Mouse (Mus musculus) neural tube, embryonic 12.5 days (tissue): Measurements from ENCODE around the gene Uxs1. TPM values are rescaled to one million over a fixed set of nuclear protein-coding genes. Genes with fewer than 3 reads are reported as not detected.

Experiments
- ATAC-seq: fragments of 200-750 bp; cut with Nextera tagmentation; 2 replicates; pipeline ENCODE4 v1.8.0; 2017; ENCODE audit warnings: low read depth, mild to moderate bottlenecking, moderate TSS enrichment, moderate library complexity; ENCODE audit not compliant: low FRiP score
- H3K27ac ChIP-seq: fragments of 300-500 bp; sonication (generic); 2 replicates; pipeline ENCODE4 v1.5.1; 2016
- H3K27me3 ChIP-seq: fragments of 300-500 bp; sonication (generic); replicated peaks from 2 replicates; pipeline ENCODE4 v1.6.1; 2016; ENCODE audit warnings: mild to moderate bottlenecking
- H3K36me3 ChIP-seq: fragments of 300-500 bp; sonication (generic); 2 replicates; pipeline ENCODE4 v1.6.1; 2016; ENCODE audit warnings: mild to moderate bottlenecking
- H3K4me1 ChIP-seq: fragments of 300-500 bp; sonication (generic); 2 replicates; pipeline ENCODE4 v1.6.1; 2016
- H3K4me2 ChIP-seq: fragments of 300-500 bp; sonication (generic); replicated peaks from 2 replicates; pipeline ENCODE4 v1.6.1; 2016; ENCODE audit warnings: mild to moderate bottlenecking
- H3K4me3 ChIP-seq: fragments of 300-500 bp; sonication (generic); 2 replicates; pipeline ENCODE4 v1.5.1; 2016
- H3K9ac ChIP-seq: fragments of 300-500 bp; sonication (generic); 2 replicates; pipeline ENCODE4 v1.6.1; 2016; ENCODE audit warnings: mild to moderate bottlenecking
- H3K9me3 ChIP-seq: fragments of 300-500 bp; sonication (generic); 2 replicates; pipeline ENCODE4 v1.6.1; 2016; ENCODE audit warnings: mild to moderate bottlenecking
- WGBS: fragments of 180-500 bp; shearing (Covaris S2); methylation state at CpG from one replicate; pipeline ENCODE4 v1.1.7; 2016; 5-methylcytosine and 5-hydroxymethylcytosine counted together
- polyA plus RNA-seq: library from polyadenylated mRNA; unstranded; fragments of >200 nt; fragmentation: Nextera tagmentation; extraction: Ambion mirVana; gene quantifications from 2 replicates; pipeline ENCODE4 v1.2.1, GENCODE M21; 2016

Uxs1 gene
- polyA plus RNA-seq, 1 experiment from 2014 or later, result 22.7 TPM

- no peak overlapping the region for H3K27ac ChIP-seq
- peak overlapping the region; percentile 80 for H3K4me2 ChIP-seq
- H3K9me3 ChIP-seq, result no peaks in the 10 kb centered on the region
- no peaks in the 10 kb centered on the region for H3K27me3 ChIP-seq
- peak overlapping the region; percentile 93 for H3K4me3 ChIP-seq
- no peak for ATAC-seq
- peak overlapping the region; percentile 84 for H3K9ac ChIP-seq
- WGBS, result 0% methylated on average over 3 of the region's 3 CpGs
- peaks cover 17% of the 10 kb centered on the region for H3K4me1 ChIP-seq
- H3K36me3 ChIP-seq, result no peaks in the 10 kb centered on the region
Measured at GRCm38 (mm10) chr1:43826628-43827001, 985 bp downstream of the Uxs1 start.

DNA sequence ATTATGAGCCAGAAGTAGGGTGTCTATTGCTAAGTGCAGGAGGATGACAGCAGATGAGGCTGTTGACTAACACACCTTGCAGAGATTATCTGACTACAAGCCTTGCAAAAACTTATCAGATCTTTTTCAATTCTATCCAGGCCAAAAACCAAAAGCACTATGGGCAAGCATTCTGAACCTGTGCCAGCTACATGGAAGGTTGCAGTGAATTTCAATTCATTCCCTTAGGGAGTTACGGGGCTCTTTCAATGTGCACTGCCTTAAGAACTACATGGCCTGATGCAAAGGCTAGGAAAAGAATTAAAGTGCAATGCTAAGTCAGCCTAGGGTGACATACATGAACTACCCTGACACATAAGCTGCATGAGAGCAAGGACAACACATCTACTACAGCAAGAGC, 4.2 kb downstream of the Uxs1 start:
- no peaks in the 10 kb centered on the region for H3K9me3 ChIP-seq
- H3K4me2 ChIP-seq, result no peak overlapping the region
- H3K27me3 ChIP-seq, result no peaks in the 10 kb centered on the region
- no peaks in the 10 kb centered on the region for H3K36me3 ChIP-seq
- H3K4me3 ChIP-seq, result no peak overlapping the region
- peaks cover 17% of the 10 kb centered on the region for H3K4me1 ChIP-seq
- WGBS, result 85% methylated on average over 1 of the region's 1 CpGs
- ATAC-seq, result no peak
- no peak overlapping the region for H3K27ac ChIP-seq
- H3K9ac ChIP-seq, result no peak overlapping the region

GRCm38 (mm10) chr1:43822586-43822985, 5.0 kb downstream of the Uxs1 start:
- Histone ChIP-seq H3K27me3 (no peaks in the 10 kb centered on the region), H3K27ac (no peak overlapping the region), H3K4me2 (no peak overlapping the region), H3K9me3 (no peaks in the 10 kb centered on the region), H3K36me3 (no peaks in the 10 kb centered on the region), H3K4me3 (no peak overlapping the region), H3K4me1 (peaks cover 17% of the 10 kb centered on the region), H3K9ac (no peak overlapping the region)
- ATAC-seq, result no peak
- WGBS, result 83% methylated on average over 5 of the region's 5 CpGs

DNA sequence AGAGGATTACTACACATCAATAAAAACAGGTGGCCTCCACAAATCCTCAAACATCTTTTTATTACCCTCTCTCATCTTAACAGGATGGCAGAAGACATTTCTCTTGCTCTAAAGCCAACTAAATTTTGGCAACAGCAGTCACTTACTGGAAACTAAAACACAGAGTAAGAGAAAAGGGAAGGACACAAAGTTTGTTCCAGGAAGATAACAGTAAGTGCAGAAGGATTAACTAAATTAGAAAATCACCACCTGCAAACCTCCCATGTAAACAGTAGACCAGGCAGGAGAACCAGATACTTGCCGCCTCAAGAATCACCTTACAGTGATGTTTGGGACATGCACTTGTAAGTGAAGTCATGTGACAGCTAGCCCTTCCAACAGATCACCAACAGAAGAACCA, 5.8 kb downstream of the Uxs1 start:
- Histone ChIP-seq H3K4me1 (peaks cover 17% of the 10 kb centered on the region), H3K9ac (no peak overlapping the region), H3K4me2 (no peak overlapping the region), H3K4me3 (no peak overlapping the region), H3K27me3 (no peaks in the 10 kb centered on the region), H3K27ac (no peak overlapping the region), H3K9me3 (no peaks in the 10 kb centered on the region), H3K36me3 (no peaks in the 10 kb centered on the region)
- ATAC-seq, result no peak
- 93% methylated on average over 1 of the region's 1 CpGs for WGBS

DNA sequence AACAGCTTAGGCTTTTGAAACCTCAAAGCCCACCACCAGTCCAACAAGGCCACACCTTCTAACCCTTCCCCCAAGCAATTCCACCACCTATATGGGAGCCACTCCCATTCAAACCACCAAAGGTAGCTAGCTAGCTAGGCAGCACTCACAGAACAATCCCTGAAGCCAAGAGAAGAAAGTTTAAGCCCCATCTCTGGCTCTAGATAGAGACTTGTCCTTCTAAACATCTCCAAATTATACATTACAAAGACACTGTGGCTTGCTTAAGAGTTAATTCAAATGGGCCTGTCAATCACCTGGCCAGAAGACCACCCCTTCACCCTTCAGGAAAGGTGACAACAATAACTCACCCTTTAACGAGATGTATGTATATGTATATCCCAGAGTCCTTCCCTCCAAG, 7.0 kb downstream of the Uxs1 start:
- H3K4me1 ChIP-seq, result peaks cover 8% of the 10 kb centered on the region
- H3K9ac ChIP-seq, result no peak overlapping the region
- WGBS, result 36% methylated on average over 1 of the region's 1 CpGs
- ATAC-seq, result no peak
- H3K9me3 ChIP-seq, result no peaks in the 10 kb centered on the region
- H3K4me3 ChIP-seq, result no peak overlapping the region
- H3K36me3 ChIP-seq, result no peaks in the 10 kb centered on the region
- H3K27ac ChIP-seq, result no peak overlapping the region
- H3K4me2 ChIP-seq, result no peak overlapping the region
- no peaks in the 10 kb centered on the region for H3K27me3 ChIP-seq

GRCm38 (mm10) chr1:43819091-43819490, 8.5 kb downstream of the Uxs1 start:
- Histone ChIP-seq H3K9ac (no peak overlapping the region), H3K4me2 (no peak overlapping the region)
- 81% methylated on average over 2 of the region's 2 CpGs for WGBS

DNA sequence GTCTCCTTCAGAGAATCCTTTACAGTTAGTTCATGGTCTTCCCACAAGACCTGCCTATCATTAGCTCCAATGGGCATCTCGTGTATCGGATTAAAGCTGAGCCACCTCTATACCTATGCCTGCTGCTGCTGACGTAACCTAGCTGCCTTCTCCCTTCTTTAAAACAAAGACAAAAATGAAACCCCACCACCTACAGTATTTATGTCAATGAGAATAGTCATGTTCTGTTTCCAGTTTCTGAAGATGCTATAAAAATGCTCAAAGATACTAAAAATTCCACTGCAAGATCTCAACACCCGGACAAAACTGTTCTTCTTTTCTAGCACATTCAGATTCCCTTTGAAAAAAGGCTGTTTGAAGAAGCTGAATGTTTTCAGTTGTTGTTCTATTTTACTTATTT, 9.2 kb downstream of the Uxs1 start:
- ATAC-seq, result no peak
- H3K4me3 ChIP-seq, result no peak overlapping the region
- H3K4me2 ChIP-seq, result no peak overlapping the region
- no peaks in the 10 kb centered on the region for H3K9me3 ChIP-seq
- H3K4me1 ChIP-seq, result no peaks in the 10 kb centered on the region
- no peaks in the 10 kb centered on the region for H3K27me3 ChIP-seq
- 91% methylated on average over 4 of the region's 4 CpGs for WGBS
- H3K27ac ChIP-seq, result no peak overlapping the region
- H3K9ac ChIP-seq, result no peak overlapping the region
- H3K36me3 ChIP-seq, result no peaks in the 10 kb centered on the region

More at GRCm38 (mm10) chr1:43819091-43819490, 8.5 kb downstream of the Uxs1 start:
- H3K4me1 ChIP-seq, result no peaks in the 10 kb centered on the region
- ATAC-seq, result no peak
- H3K27me3 ChIP-seq, result no peaks in the 10 kb centered on the region
- no peaks in the 10 kb centered on the region for H3K36me3 ChIP-seq
- no peak overlapping the region for H3K4me3 ChIP-seq
- no peaks in the 10 kb centered on the region for H3K9me3 ChIP-seq
- H3K27ac ChIP-seq, result no peak overlapping the region

DNA sequence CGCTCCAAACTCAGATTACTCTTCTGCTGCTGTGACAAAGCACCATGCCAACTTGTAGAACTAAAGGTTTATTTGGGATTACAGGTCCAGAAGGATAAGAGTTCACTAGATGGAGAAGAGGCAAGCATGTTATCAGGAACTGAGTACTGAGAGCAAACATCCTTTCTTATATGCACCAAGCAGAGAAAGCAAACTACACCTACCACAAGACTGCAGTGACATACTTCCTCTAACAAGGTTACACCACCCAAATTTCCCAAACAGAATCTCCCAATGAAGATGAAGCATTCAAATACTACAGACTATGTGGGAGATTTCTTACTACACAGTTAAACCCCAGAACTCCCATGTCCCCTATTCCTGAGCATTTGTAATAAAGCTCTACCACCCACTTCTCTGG, 15.8 kb downstream of the Uxs1 start:
- 89% methylated on average over 1 of the region's 1 CpGs for WGBS

DNA sequence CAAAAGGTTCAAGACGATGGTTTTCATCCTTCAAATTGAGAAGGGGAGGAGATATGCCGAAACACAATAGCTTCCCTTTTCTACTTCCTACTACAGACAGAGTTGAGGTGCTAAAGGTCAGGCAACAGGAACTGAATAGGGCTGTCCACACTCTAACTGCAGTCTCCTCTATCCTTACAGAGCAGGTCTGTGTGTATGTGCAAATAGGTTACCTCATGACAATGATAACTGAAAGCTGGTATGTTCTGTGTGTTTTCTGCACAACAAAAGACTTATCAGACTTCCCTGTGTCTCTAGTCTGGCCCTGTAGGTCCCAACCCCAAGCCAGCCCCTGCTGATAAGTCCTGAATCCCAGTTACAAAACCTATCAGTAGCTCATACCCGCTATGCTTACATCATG, 16.5 kb downstream of the Uxs1 start:
- H3K9me3 ChIP-seq, result no peaks in the 10 kb centered on the region
- 91% methylated on average over 3 of the region's 3 CpGs for WGBS
- H3K27ac ChIP-seq, result no peak overlapping the region
- no peak overlapping the region for H3K4me3 ChIP-seq
- H3K9ac ChIP-seq, result no peak overlapping the region
- peaks cover 5% of the 10 kb centered on the region; the same call in 1 of the 2 replicates for H3K36me3 ChIP-seq
- no peaks in the 10 kb centered on the region for H3K27me3 ChIP-seq
- no peak for ATAC-seq
- no peaks in the 10 kb centered on the region for H3K4me1 ChIP-seq
- no peak overlapping the region for H3K4me2 ChIP-seq

More for the DNA sequence above, 15.8 kb downstream of the Uxs1 start:
- Histone ChIP-seq H3K27ac (no peak overlapping the region), H3K4me3 (no peak overlapping the region), H3K4me2 (no peak overlapping the region), H3K9me3 (no peaks in the 10 kb centered on the region), H3K36me3 (peaks cover 5% of the 10 kb centered on the region; the same call in 1 of the 2 replicates), H3K9ac (no peak overlapping the region), H3K4me1 (no peaks in the 10 kb centered on the region), H3K27me3 (no peaks in the 10 kb centered on the region)
- no peak for ATAC-seq

GRCm38 (mm10) chr1:43809351-43809750, 18.2 kb downstream of the Uxs1 start:
- Histone ChIP-seq H3K36me3 (peaks cover 5% of the 10 kb centered on the region; the same call in 1 of the 2 replicates), H3K27ac (no peak overlapping the region), H3K4me3 (no peak overlapping the region), H3K9ac (no peak overlapping the region), H3K4me2 (no peak overlapping the region), H3K4me1 (no peaks in the 10 kb centered on the region), H3K27me3 (no peaks in the 10 kb centered on the region), H3K9me3 (no peaks in the 10 kb centered on the region)
- ATAC-seq, result no peak
- WGBS, result 82% methylated on average over 2 of the region's 2 CpGs

- Histone ChIP-seq H3K4me3 (no peak overlapping the region), H3K4me1 (no peaks in the 10 kb centered on the region), H3K4me2 (no peak overlapping the region), H3K36me3 (peaks cover 11% of the 10 kb centered on the region; the same call in 1 of the 2 replicates), H3K27ac (no peak overlapping the region), H3K9ac (no peak overlapping the region), H3K27me3 (no peaks in the 10 kb centered on the region), H3K9me3 (no peaks in the 10 kb centered on the region)
- 96% methylated on average over 1 of the region's 1 CpGs for WGBS
- ATAC-seq, result no peak
Measured at GRCm38 (mm10) chr1:43803906-43804474, 23.6 kb downstream of the Uxs1 start.

- no peaks in the 10 kb centered on the region for H3K9me3 ChIP-seq
- H3K9ac ChIP-seq, result no peak overlapping the region
- H3K27me3 ChIP-seq, result no peaks in the 10 kb centered on the region
- no peak overlapping the region for H3K27ac ChIP-seq
- ATAC-seq, result no peak
- peaks cover 10% of the 10 kb centered on the region; the same call in 1 of the 2 replicates for H3K36me3 ChIP-seq
- WGBS, result 84% methylated on average over 3 of the region's 3 CpGs
- no peak overlapping the region for H3K4me2 ChIP-seq
- no peaks in the 10 kb centered on the region for H3K4me1 ChIP-seq
- H3K4me3 ChIP-seq, result no peak overlapping the region
Measured at GRCm38 (mm10) chr1:43798048-43798447, 29.6 kb downstream of the Uxs1 start.

GRCm38 (mm10) chr1:43789765-43790164, 37.8 kb downstream of the Uxs1 start:
- ATAC-seq, result no peak
- Histone ChIP-seq H3K27me3 (no peaks in the 10 kb centered on the region), H3K9ac (no peak overlapping the region), H3K36me3 (peaks cover 16% of the 10 kb centered on the region; the same call in 1 of the 2 replicates), H3K27ac (no peak overlapping the region), H3K4me3 (no peak overlapping the region), H3K4me1 (no peaks in the 10 kb centered on the region), H3K4me2 (no peak overlapping the region), H3K9me3 (no peaks in the 10 kb centered on the region)
- WGBS, result 84% methylated on average over 2 of the region's 2 CpGs
